Mouse (Mus musculus) liver, embryonic 12.5 days (tissue): ENCODE results near the gene Chaf1b. TPM values are rescaled to one million over a fixed set of nuclear protein-coding genes. Genes with fewer than 3 reads are reported as not detected.

Source experiments
- ATAC-seq: fragments of 200-750 bp; cut with Nextera tagmentation; 2 replicates; pipeline ENCODE4 v1.8.0; 2017; ENCODE audit warnings: moderate number of reproducible peaks, mild to moderate bottlenecking, moderate library complexity
- H3K27ac ChIP-seq: fragments of 300-500 bp; sonication (generic); 2 replicates; pipeline ENCODE4 v1.5.1; 2016; ENCODE audit warnings: mild to moderate bottlenecking
- H3K27me3 ChIP-seq: fragments of 300-500 bp; sonication (generic); replicated peaks from 2 replicates; pipeline ENCODE4 v1.6.1; 2016; ENCODE audit warnings: mild to moderate bottlenecking, moderate library complexity
- H3K36me3 ChIP-seq: fragments of 300-500 bp; sonication (generic); 2 replicates; pipeline ENCODE4 v1.6.1; 2016; ENCODE audit warnings: mild to moderate bottlenecking, moderate library complexity
- H3K4me1 ChIP-seq: fragments of 300-500 bp; sonication (generic); 2 replicates; pipeline ENCODE4 v1.6.1; 2016
- H3K4me2 ChIP-seq: fragments of 300-500 bp; sonication (generic); 2 replicates; pipeline ENCODE4 v1.6.1; 2016; ENCODE audit warnings: mild to moderate bottlenecking, moderate library complexity
- H3K4me3 ChIP-seq: fragments of 300-500 bp; sonication (generic); 2 replicates; pipeline ENCODE4 v1.5.1; 2016; ENCODE audit warnings: mild to moderate bottlenecking, moderate library complexity
- H3K9ac ChIP-seq: fragments of 300-500 bp; sonication (generic); 2 replicates; pipeline ENCODE4 v1.6.1; 2016; ENCODE audit warnings: mild to moderate bottlenecking, moderate library complexity
- H3K9me3 ChIP-seq: fragments of 300-500 bp; sonication (generic); replicated peaks from 2 replicates; pipeline ENCODE4 v1.6.1; 2016; ENCODE audit warnings: mild to moderate bottlenecking, moderate library complexity
- WGBS: fragments of 180-500 bp; shearing (Covaris S2); methylation state at CpG from one replicate; pipeline ENCODE4 v1.1.7; 2016; ENCODE audit not compliant: insufficient replicate concordance; 5-methylcytosine and 5-hydroxymethylcytosine counted together
- polyA plus RNA-seq: library from polyadenylated mRNA; unstranded; fragments of >200 nt; fragmentation: Nextera tagmentation; extraction: Ambion mirVana; gene quantifications from 2 replicates; pipeline ENCODE4 v1.2.1, GENCODE M21; 2016

Chaf1b gene
- polyA plus RNA-seq, 1 experiment from 2014 or later: 71.2 TPM

DNA sequence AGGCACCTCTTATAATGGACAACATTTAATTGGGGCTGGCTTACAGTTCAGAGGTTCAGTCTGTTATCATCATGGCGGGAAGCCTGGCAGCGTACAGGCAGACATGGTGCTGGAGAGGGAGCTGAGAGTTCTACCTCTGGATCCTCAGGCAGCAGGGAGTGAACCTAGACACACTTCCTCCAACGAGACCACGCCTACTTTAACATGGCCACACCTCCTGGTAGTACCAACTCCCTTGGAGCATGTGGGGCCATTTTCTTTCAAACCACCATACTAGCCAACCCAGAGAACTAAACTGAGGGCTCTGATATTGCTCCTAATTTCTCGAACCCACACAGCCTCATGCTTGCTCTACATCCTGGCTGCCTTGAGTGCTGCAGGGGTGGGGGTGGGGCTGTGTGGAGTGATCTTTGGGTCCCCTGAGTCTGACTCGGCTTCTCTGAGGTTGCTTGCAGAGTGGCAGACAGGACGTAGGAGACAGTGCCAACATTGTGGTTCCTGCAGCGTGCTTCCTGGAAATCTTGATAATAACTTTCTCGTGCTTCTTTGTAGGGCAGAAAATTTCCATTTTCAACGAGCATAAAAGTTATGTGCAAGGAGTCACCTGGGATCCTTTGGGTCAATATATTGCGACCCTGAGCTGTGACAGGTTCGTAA is 7.4 kb downstream of the Chaf1b start:
- Histone ChIP-seq H3K27ac (no peak overlapping the region), H3K4me1 (peaks cover 16% of the 10 kb centered on the region), H3K4me3 (no peak overlapping the region), H3K27me3 (no peaks in the 10 kb centered on the region), H3K9ac (no peak overlapping the region), H3K9me3 (no peaks in the 10 kb centered on the region), H3K4me2 (no peak overlapping the region), H3K36me3 (peaks cover 100% of the 10 kb centered on the region)
- no peak for ATAC-seq
- 72% methylated on average over 12 of the region's 12 CpGs for WGBS

DNA sequence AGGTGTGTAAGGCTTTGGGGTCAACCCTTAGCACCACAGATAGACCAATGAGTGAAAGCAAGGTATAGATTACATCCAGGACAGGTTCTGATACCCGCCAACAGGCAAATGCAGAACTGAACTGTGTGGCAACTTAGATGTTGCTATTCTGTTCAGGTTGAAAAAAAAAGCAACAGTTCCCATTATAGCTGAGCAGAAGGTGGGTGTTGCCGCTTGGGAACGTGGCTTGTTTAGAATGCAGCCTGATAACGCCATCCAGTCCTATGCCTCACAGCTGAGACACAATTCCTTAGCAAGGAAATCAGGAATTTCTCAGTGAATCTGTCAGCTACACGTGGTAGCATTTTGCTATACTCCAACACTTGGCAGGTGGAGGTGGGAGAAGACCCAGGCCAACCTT is 9.6 kb downstream of the Chaf1b start:
- H3K27me3 ChIP-seq: no peaks in the 10 kb centered on the region
- no peak overlapping the region for H3K4me2 ChIP-seq
- WGBS: 86% methylated on average over 5 of the region's 5 CpGs
- peaks cover 81% of the 10 kb centered on the region for H3K36me3 ChIP-seq
- no peak for ATAC-seq
- peaks cover 13% of the 10 kb centered on the region for H3K4me1 ChIP-seq
- H3K4me3 ChIP-seq: no peak overlapping the region
- no peak overlapping the region for H3K9ac ChIP-seq
- H3K27ac ChIP-seq: no peak overlapping the region
- H3K9me3 ChIP-seq: no peaks in the 10 kb centered on the region

DNA sequence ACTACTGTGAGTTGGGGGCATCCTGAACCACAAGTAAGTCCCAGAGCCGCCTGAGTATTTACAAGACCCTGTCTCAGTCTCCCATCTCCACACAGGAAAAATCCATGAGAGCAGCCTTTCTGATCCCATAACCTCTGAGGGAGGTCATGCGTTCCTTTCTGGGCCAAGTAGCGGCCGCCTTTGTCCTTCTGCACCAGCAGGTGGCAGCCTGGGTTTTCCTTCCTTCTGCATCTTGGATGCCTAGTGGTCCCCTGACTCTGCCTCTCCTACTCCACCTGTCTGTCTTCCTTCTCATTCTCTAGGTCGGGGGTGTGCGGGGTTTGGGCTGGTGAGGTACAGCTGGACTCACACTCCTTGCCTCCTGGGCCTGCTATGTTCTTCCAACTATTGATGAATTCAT is 19.3 kb downstream of the Chaf1b start:
- Histone ChIP-seq H3K4me1 (no peaks in the 10 kb centered on the region), H3K4me2 (no peak overlapping the region), H3K36me3 (peaks cover 85% of the 10 kb centered on the region), H3K27me3 (no peaks in the 10 kb centered on the region), H3K9me3 (no peaks in the 10 kb centered on the region), H3K27ac (no peak overlapping the region), H3K9ac (no peak overlapping the region), H3K4me3 (no peak overlapping the region)
- WGBS: 76% methylated on average over 6 of the region's 6 CpGs
- no peak for ATAC-seq

DNA sequence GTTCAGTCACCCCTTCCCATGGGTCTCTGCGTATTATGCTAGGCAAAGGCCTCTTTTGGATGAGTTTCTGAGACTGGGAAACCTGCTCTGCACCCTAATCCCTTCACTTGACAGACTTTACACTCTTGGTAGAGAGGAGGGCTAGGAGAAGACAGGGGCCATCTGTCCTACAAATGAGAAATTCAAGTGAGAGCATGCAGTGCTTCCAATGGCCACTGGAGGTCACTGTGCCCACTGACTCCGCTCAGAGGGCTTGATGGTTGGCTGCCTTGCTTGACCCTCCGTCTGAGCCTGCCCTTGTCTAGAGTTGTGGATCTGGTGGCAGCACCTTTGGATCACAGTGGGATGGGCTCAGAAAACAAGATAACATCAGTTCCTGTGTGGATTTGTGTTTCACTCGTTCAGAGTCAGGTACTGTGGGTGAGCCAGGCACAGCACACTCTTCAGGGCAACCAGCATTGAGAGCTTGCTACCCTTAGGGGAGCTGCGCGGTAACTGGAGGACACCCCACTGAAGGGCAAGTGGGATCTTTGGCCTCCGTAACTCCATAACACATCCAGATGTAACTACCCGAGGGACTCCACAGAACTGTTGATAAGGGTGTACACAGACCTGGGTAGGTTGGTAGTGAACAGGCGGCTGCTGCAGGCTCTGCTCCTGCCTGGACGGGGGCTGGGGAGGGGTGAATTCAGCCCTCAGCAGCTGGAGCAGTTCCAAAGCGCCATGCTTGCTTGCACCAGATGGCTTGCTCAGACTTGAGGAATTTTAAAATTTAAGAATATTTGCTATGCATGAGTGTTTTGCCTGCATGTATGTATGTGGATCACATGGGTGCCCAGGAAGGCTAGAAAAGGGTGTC is 22.7 kb downstream of the Chaf1b start:
- Histone ChIP-seq H3K4me3 (no peak overlapping the region), H3K36me3 (peaks cover 56% of the 10 kb centered on the region), H3K9me3 (no peaks in the 10 kb centered on the region), H3K4me1 (peaks cover 10% of the 10 kb centered on the region), H3K27me3 (no peaks in the 10 kb centered on the region), H3K4me2 (no peak overlapping the region), H3K9ac (no peak overlapping the region), H3K27ac (no peak overlapping the region)
- WGBS: 66% methylated on average over 11 of the region's 11 CpGs
- ATAC-seq: 0 out of 2 replicates have a peak, but pooled peaks have one; percentile 24

DNA sequence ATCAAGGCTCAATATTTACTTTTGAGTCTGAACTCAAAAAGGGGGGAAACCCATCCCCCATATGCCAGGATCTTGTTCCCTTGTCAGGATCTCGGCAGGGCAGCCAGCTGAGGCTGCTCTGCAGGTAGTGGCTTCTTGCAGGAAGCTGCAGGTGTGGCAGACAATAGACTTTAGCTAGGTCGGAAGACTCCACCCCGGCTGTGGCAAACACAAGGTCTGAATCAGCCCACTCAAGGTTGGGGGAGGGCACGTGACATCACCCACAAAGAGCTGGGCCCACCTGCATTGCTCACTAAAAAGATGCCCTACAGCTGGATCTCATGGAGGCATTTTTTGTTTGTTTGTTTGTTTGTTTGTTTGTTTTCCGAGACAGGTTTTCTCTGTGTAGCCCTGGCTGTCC is 24.1 kb downstream of the Chaf1b start:
- Histone ChIP-seq H3K27ac (no peak overlapping the region), H3K4me3 (no peak overlapping the region), H3K4me1 (peaks cover 11% of the 10 kb centered on the region), H3K27me3 (no peaks in the 10 kb centered on the region), H3K9me3 (no peaks in the 10 kb centered on the region), H3K4me2 (no peak overlapping the region), H3K36me3 (peaks cover 42% of the 10 kb centered on the region), H3K9ac (no peak overlapping the region)
- no peak for ATAC-seq
- 74% methylated on average over 5 of the region's 5 CpGs for WGBS

DNA sequence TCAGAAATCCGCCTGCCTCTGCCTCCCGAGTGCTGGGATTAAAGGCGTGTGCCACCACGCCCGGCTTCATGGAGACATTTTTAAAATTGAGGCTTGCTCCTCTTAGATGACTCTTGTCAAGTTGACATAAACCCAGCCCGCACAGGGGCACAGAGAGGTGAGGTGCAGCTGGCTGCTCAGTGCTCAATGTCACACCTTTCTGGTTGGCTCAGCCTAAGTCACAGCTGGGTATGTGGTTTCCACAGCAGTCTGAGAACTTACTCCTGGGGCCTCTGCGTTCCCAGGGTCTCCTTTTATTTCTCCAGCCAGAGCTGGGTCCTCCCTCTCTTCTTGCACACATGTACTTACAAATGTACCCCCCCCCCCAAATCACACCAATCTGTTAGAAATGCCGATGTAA is 24.5 kb downstream of the Chaf1b start:
- no peak for ATAC-seq
- H3K4me2 ChIP-seq: no peak overlapping the region
- peaks cover 38% of the 10 kb centered on the region for H3K36me3 ChIP-seq
- no peaks in the 10 kb centered on the region for H3K9me3 ChIP-seq
- no peak overlapping the region for H3K9ac ChIP-seq
- 81% methylated on average over 8 of the region's 8 CpGs for WGBS
- H3K4me3 ChIP-seq: no peak overlapping the region
- H3K27ac ChIP-seq: no peak overlapping the region
- H3K27me3 ChIP-seq: no peaks in the 10 kb centered on the region
- peaks cover 11% of the 10 kb centered on the region for H3K4me1 ChIP-seq

DNA sequence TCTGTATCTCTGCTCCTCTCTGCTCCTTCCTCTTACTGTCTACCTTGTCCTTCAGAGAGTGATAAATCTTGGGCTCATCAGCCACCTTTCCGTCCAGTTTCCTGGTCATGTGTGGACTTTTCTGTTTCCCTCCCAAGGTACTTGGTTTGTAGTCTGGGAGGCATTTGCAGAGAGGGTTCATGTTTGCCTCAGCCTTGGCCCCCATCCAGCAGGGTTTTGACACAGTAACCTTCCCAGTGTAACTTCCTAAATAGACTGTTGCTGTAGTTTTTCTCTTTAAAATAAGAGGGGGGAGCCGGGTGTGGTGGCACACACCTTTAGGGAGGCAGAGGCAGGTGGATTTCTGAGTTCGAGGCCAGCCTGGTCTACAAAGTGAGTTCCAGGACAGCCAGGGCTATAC is 26.2 kb downstream of the Chaf1b start:
- Histone ChIP-seq H3K9ac (no peak overlapping the region), H3K36me3 (peaks cover 21% of the 10 kb centered on the region), H3K9me3 (no peaks in the 10 kb centered on the region), H3K27ac (no peak overlapping the region), H3K4me3 (no peak overlapping the region), H3K4me1 (peaks cover 11% of the 10 kb centered on the region), H3K27me3 (no peaks in the 10 kb centered on the region), H3K4me2 (no peak overlapping the region)
- ATAC-seq: no peak
- 66% methylated on average over 3 of the region's 3 CpGs for whole genome bisulfite sequencing

DNA sequence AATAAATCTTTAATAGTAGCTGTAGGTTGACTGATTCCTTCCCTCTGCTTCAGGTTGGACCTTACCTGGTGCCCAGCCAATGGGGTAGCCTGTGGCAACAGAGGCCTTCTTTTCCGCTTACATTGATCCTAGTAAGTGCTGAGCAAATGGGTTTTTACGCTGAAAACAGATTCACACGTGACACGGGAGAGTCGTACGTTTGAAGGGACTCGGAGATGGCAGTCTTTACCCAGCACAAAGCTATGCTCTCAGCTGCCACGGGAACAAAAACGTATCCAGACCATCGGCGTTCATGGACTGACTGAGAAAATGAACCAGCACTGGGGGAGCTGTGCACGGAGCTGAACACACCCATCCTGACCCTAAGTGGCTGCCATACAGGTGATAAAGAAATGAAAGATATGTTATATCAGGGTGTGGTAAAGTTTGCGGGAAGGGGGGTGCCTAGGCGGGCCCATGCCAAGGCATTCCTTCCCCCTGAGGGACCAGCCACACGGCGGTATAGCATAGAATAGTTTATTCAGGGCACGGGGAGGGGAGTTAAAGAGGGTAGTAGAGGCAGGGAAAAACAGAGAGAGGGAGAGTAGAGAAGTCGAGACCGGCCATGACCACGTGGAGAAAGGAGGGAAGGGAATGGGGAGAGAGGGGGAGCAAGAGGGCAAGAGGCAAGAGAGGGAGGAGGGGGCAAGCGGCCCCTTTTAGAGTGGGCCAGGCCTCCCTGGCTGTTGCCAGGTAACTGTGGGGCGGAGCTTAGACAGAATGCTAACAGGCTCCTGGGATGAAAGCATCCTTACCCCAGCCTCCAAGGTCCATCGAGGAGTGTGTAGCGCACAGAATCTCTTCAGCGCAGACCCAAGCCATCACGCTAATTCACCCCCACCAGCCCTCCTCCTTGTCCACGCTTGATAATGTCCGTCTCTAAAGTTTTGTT is 27.3 kb downstream of the Chaf1b start:
- Histone ChIP-seq H3K9ac (no peak overlapping the region), H3K4me2 (peak overlapping the region; percentile 3; the same call in 1 of the 2 replicates), H3K36me3 (peaks cover 11% of the 10 kb centered on the region), H3K27me3 (no peaks in the 10 kb centered on the region), H3K4me3 (no peak overlapping the region), H3K4me1 (peaks cover 11% of the 10 kb centered on the region), H3K27ac (no peak overlapping the region), H3K9me3 (no peaks in the 10 kb centered on the region)
- ATAC-seq: peak; percentile 63
- 56% methylated on average over 28 of the region's 28 CpGs for WGBS

DNA sequence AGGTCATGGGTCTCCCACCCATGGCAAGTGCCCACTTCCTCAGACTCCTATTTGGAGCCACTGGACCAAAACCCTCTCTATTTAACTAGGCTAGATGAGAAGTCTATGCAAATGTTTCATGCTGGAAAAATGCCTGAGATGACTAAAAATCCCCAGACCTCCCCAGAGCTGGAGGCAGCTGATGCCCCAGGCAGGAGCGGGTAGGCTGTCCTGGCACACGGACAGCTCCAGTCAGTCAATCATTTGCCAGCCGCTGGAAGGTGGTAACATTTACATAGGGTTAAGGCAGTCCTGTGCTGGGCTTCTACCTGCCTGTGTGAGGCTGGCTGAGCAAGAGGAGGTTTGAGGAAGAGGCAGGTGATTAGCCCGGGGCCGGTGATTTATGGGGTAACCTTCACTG is 28.5 kb downstream of the Chaf1b start:
- no peak for ATAC-seq
- Histone ChIP-seq H3K9ac (no peak overlapping the region), H3K36me3 (no peaks in the 10 kb centered on the region), H3K4me1 (peaks cover 11% of the 10 kb centered on the region), H3K27me3 (no peaks in the 10 kb centered on the region), H3K27ac (no peak overlapping the region), H3K4me2 (no peak overlapping the region), H3K4me3 (no peak overlapping the region), H3K9me3 (no peaks in the 10 kb centered on the region)
- WGBS: 70% methylated on average over 5 of the region's 5 CpGs

DNA sequence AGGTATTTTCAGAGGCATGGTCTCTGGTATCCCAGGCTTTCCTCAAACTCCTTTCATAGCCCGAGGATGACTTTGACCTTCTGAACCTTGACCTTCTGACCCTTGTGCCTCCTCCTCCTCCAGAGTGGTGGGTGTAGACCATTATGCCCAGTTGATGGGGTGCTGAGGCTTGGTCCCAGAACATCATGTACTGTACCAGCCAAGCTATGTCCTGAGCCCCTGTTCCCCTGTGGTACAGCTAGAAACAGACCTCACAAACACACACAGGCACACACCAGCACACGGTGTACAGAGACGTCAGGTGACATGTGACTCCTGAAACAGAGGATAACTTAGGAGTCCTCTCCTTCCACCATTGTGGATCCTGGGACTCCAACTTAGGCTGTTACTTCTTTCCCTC is 29.1 kb downstream of the Chaf1b start:
- Histone ChIP-seq H3K4me1 (peaks cover 14% of the 10 kb centered on the region), H3K9ac (no peak overlapping the region), H3K27me3 (no peaks in the 10 kb centered on the region), H3K4me2 (no peak overlapping the region), H3K36me3 (no peaks in the 10 kb centered on the region), H3K9me3 (no peaks in the 10 kb centered on the region), H3K4me3 (no peak overlapping the region), H3K27ac (no peak overlapping the region)
- ATAC-seq: no peak
- WGBS: 73% methylated on average over 3 of the region's 3 CpGs

DNA sequence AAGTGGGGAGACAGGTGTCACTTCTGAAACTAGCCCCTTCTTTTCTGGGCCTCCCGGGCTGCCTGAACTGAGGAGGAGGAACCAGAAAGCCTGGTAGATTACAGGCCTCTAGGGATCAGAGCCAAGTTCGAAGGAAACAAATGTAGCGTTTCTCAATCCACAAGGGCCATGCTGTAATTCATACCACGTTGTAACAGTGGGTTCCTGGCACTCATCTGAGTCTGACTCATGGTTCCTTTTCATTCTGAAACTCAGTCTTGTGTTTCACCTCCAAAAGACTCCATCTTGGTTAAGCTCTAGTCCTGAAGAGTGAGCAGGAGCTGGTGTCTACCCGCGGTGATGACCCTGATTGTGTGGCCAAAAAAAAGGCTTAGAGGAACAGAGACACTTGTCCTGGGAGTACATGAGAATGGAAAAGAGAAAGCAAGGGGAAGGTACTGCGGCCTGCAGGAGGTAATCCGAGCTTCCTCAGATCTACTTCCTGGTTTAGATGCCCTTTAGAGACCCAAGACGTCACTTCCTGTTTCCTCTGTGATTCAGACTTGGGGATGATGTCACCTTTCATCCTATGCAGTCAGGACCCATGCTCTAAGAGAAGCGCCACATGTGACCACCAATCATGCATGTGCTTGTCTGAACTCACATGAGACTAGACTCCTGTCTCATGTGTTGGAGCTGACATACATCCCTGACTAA is 30.3 kb downstream of the Chaf1b start:
- Histone ChIP-seq H3K27me3 (0 out of 2 replicates have a peak, but pooled peaks cover under 1% of the 10 kb centered on the region), H3K4me2 (no peak overlapping the region), H3K27ac (no peak overlapping the region), H3K4me1 (peaks cover 23% of the 10 kb centered on the region), H3K36me3 (no peaks in the 10 kb centered on the region), H3K4me3 (no peak overlapping the region), H3K9ac (no peak overlapping the region), H3K9me3 (no peaks in the 10 kb centered on the region)
- ATAC-seq: no peak
- 59% methylated on average over 10 of the region's 10 CpGs for WGBS
